Mouse (Mus musculus): ENCODE measurements around the gene Gigyf1. TPM values are rescaled to one million over a fixed set of nuclear protein-coding genes. Genes with fewer than 3 reads are reported as not detected.
A peak's percentile ranks its signal among the peaks of the same experiment; 100 is the strongest.

The Gigyf1 gene
- total RNA-seq, 2 experiments from 2014 or later, result 20.9 to 24.7 TPM

DNA sequence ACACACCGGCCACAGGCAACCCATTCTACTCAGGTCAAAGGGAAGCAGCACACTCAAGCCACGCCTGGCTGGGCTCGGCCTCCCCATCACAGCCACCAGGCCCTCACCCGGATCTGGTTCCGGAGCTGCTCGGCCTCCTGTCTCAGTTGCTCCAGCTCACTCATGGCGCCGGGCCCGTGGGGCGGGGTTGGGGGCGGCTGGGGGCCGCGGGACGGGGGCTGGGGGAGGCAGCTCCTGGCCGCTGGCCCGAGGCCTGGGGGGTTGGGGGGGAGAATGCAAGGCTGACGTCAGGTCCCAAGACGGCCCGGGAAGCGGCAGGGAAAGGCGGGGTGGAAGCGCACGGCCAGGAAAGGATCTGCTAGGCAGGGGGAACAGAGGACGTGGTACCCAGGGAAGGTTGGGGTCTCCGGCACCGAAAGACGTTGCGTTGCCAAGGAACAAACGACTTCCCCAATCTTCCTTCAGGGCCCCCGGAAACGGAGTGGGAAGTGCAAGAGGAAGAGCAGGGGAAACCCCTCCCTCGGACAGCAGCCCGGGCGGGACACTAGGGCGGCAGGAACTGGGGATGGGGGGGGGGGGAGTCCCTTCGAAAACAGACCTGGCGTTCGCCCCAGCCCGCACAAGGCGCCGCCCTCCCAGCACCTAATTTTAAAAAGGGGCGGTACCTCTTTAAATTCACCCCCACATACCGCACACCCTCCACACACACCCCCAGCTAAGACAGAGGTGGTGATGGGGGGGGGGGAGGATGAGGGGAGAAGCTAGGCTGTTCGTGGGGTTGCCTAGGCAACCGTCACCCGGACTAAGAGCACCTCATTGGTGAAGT, 12.5 kb downstream of the Gigyf1 start:
- DNase-seq, result peak; percentile 86
- Histone ChIP-seq H3K4me3 (peak overlapping the region; percentile 94), H3K27ac (peak overlapping the region; percentile 98)
- intact Hi-C loops (cut with DNase I), result loop anchor here (5.0 kb wide), 2 partner anchors 72 to 642 kb away; partner anchors contain the start of genes Ap4m1, Mcm7 and Mospd3
- TF ChIP-seq CTCF (IDR thresholded peaks at IDR 0.05), result no peak

DNA sequence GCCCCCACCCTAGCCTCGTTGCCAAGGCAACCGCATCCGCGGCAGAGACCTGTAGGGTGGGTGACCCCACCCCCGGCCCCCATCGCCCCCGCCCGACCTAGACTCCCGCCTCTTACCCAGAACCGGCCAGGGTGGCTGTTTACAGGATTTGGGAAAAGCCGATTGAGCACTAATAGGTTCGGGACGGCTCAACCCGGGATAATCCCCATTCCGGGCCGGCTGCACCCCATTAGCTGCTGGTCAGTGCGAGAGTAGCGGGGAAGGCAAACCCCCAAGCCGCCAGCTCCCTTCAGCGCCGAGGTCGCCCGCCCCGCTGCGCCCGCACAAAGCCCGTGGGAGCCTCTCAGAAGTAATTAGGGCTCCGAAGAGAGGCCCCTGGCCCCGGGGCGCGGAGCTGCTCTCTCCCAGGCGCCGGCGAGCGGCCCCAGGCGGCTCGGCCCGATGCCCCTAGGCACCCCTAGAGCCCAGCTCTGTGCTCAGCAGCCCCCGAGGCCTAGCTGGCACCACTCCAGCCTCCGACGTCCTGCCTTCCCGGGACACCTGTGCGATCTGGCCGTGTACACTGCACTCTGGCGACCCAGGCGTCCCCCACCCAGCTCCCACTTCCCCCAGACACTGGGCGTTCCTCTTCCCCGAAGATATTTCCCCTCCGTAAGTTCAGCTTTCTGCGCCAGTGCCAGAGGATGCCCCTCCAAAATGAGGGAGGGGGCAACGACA, 13.2 kb downstream of the Gigyf1 start:
- H3K4me3 ChIP-seq, result peak overlapping the region; percentile 94
- TF ChIP-seq CTCF (IDR thresholded peaks at IDR 0.05), result no peak
- peak; percentile 81 for DNase-seq

GRCm38 (mm10) chr5:137532131-137532807, 13.9 kb downstream of the Gigyf1 start:
- TF ChIP-seq CTCF (IDR thresholded peaks at IDR 0.05), result no peak
- peak; percentile 52 for DNase-seq
- intact Hi-C loops (cut with DNase I), result loop anchor here (2.0 to 5.0 kb wide), 3 partner anchors 70 to 640 kb away; partner anchors contain the start of genes Ap4m1, Mcm7, Mospd3 and Ppp1r35

More for the DNA sequence above, 13.2 kb downstream of the Gigyf1 start:
- peak overlapping the region; percentile 98 for H3K27ac ChIP-seq
- intact Hi-C loops (cut with DNase I), result loop anchor here (2.0 to 5.0 kb wide), 3 partner anchors 71 to 641 kb away; partner anchors contain the start of genes Ap4m1, Mcm7, Mospd3 and Ppp1r35

DNA sequence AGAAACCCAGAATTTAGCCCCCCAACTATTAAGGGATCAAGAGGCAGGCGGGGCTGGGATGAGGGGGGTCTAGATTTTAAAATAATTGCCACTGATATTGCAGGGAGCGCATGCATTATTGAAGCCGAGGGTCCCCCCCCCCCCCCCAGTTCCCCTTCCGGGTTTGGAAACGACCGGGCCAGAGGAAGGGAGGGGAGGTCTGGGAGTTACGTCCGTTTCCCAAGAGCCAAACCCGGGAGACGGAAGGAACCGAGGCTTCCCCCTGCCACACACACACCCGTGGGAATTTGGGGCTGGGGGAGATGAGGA, 14.4 kb downstream of the Gigyf1 start:
- no peak for TF ChIP-seq CTCF (IDR thresholded peaks at IDR 0.05)
- Histone ChIP-seq H3K4me3 (peak overlapping the region; percentile 94), H3K27ac (peak overlapping the region; percentile 98)
- intact Hi-C loops (cut with DNase I), result loop anchor here (1.0 to 5.0 kb wide), 4 partner anchors 30 to 640 kb away; partner anchors contain the start of genes Ap4m1, Mcm7, Mospd3 and Pop7
- no peak for DNase-seq

More at GRCm38 (mm10) chr5:137532131-137532807, 13.9 kb downstream of the Gigyf1 start:
- Histone ChIP-seq H3K27ac (peak overlapping the region; percentile 98), H3K4me3 (peak overlapping the region; percentile 94)

DNA sequence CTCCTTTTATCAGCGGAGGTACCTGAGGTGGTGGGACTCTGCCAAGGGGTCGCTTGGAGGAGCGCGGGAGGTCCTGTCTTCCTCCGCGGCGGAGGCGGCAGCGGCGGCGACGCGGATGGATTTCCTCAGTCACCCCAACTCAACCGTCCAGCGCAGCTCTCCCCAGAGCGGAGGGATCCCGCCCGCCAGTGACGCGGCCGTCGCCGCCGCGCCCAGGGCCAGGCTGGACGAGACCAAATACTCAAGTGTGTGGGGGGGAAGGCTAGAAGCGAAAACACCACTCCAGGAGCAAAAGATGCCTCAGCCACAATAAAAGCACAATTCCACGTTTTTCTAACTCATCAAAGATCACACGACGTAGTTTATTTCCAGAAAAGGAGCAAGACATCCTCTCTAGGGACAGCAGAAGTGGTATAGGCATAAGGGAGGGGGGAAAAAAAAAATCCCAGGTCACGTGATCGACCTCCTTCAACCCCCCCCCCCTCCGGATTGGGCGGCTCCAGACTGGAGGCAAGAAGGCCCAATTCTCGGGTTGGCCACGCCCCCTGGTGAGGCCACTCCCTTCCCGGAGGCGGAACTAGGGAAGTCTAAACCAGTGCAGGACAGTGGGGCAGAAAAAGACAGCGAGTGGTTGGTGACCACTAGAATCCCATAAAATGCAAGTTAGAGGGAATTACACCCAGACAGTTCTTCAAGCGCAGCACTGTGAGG, 14.9 kb downstream of the Gigyf1 start, which contains the start of the genes Epo and Gnb2:
Epo (minus strand) TSS at position 126 of the 711 bp plus-strand sequence.
Gnb2 (minus strand) TSS at position 394 of the 711 bp plus-strand sequence.
- peak within 1 kb of the TSS; percentile 98 for H3K27ac ChIP-seq
- peak; percentile 99 for DNase-seq
- H3K4me3 ChIP-seq, result peak within 1 kb of the TSS; percentile 94
- TF ChIP-seq CTCF (IDR thresholded peaks at IDR 0.05), result peak; percentile 7; the same call in 1 of the 2 replicates
- intact Hi-C loops (cut with DNase I), result loop anchor here (1.0 to 5.0 kb wide), 4 partner anchors 31 to 639 kb away; partner anchors contain the start of genes Ap4m1, Mcm7, Mospd3 and Pop7

GRCm38 (mm10) chr5:137534762-137535161, 16.4 kb downstream of the Gigyf1 start:
- no peak for TF ChIP-seq CTCF (IDR thresholded peaks at IDR 0.05)
- H3K27ac ChIP-seq, result peak overlapping the region; percentile 51; the same call in 1 of the 2 replicates
- no peak overlapping the region for H3K4me3 ChIP-seq
- intact Hi-C loops (cut with DNase I), result loop anchor here (5.0 kb wide), 2 partner anchors 68 to 638 kb away; partner anchors contain the start of genes Ap4m1, Mcm7 and Mospd3
- DNase-seq, result peak; percentile 42

GRCm38 (mm10) chr5:137535318-137535717, 17.0 kb downstream of the Gigyf1 start:
- no peak for TF ChIP-seq CTCF (IDR thresholded peaks at IDR 0.05)
- intact Hi-C loops (cut with DNase I), result no loop called here
- H3K27ac ChIP-seq, result no peak overlapping the region
- no peak overlapping the region for H3K4me3 ChIP-seq
- DNase-seq, result no peak

GRCm38 (mm10) chr5:137537461-137537860, 19.1 kb downstream of the Gigyf1 start:
- TF ChIP-seq CTCF (IDR thresholded peaks at IDR 0.05), result no peak
- H3K4me3 ChIP-seq, result no peak overlapping the region
- no peak for DNase-seq
- no peak overlapping the region for H3K27ac ChIP-seq
- intact Hi-C loops (cut with DNase I), result no loop called here

DNA sequence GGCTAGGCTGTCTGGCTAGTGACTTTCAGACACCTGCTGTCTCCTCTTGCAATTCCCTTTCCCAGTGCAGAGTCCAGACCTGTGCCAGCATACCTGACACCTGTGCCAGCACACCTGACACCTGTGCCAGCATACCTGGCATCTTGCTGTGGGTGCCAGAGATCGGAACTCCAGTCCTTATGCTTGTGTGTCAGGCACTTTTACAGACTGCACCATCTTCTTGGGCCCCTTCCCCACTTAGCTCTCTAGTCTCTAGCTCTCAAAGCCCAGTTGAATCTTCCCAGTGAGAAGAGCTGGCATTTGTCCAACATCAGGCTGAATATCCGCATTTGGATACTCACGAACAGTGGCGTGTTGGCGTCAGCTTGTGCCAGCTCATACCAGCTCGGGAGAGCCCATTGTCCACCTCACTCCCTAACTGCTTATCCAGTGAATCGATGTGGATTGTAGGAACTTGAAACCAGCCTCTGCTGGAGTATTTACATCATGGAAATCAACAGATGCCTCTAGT, 21.0 kb downstream of the Gigyf1 start:
- Histone ChIP-seq H3K27ac (no peak overlapping the region), H3K4me3 (no peak overlapping the region)
- intact Hi-C loops (cut with DNase I), result no loop called here
- TF ChIP-seq CTCF (IDR thresholded peaks at IDR 0.05), result no peak
- no peak for DNase-seq

DNA sequence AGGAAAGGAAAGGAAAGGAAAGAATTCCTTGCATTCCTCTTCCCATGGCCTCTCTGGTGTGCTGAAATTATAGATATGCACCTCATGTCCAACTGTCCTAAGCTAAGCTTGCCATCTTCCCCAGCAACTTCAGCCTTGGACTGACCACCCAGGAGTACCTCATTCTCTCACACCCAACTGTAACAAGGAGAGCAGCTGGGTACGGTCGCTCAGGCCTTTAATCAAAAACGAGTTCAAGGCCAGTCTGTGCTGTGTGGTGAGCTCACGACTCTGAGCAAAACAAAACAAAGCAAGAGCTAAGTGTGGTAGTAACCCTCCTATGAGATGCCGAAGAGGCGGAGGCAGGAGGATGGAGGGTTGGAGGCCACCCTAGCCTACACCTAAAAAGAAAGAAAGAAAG, 22.6 kb downstream of the Gigyf1 start:
- DNase-seq, result no peak
- no peak overlapping the region for H3K27ac ChIP-seq
- TF ChIP-seq CTCF (IDR thresholded peaks at IDR 0.05), result no peak
- intact Hi-C loops (cut with DNase I), result no loop called here
- H3K4me3 ChIP-seq, result no peak overlapping the region

Data from gastrocnemius, adult 2 months (tissue).